Mouse (Mus musculus): ENCODE results near the gene Pdhb. TPM values are rescaled to one million over a fixed set of nuclear protein-coding genes. Genes with fewer than 3 reads are reported as not detected.
"Not testable (repeated sequence)": the region's sequence is repeated elsewhere in the genome, so short reads cannot be mapped to it uniquely, and the experiment has no call there.

The Pdhb gene
- polyA plus RNA-seq, 1 experiment from 2014 or later = 200 TPM

- peaks cover 13% of the 10 kb centered on the region; the same call in 1 of the 2 replicates for H3K36me3 ChIP-seq
- no peak overlapping the region for H3K4me2 ChIP-seq
- no peak for ATAC-seq (ENCODE audit: insufficient number of reproducible peaks, insufficient read depth, low FRiP score, low TSS enrichment, low read depth)
- WGBS = 88% methylated on average over 8 of the region's 8 CpGs
- H3K4me1 ChIP-seq (replicated peaks) = 0 out of 2 replicates have a peak, but pooled peaks cover 3% of the 10 kb centered on the region
- H3K9me3 ChIP-seq = no peaks in the 10 kb centered on the region
- no peak overlapping the region for H3K9ac ChIP-seq (replicated peaks)
- H3K27me3 ChIP-seq = no peaks in the 10 kb centered on the region
- no peak overlapping the region for H3K4me3 ChIP-seq (replicated peaks)
- no peak overlapping the region for H3K27ac ChIP-seq
Measured at GRCm38 (mm10) chr14:8132789-8133188, 40.0 kb downstream of the Pdhb start.

- whole genome bisulfite sequencing = 61% methylated on average over 5 of the region's 5 CpGs
- Histone ChIP-seq H3K9ac (replicated peaks) (no peak overlapping the region), H3K27ac (no peak overlapping the region)
Measured at GRCm38 (mm10) chr14:8127971-8128370, 44.9 kb downstream of the Pdhb start.

GRCm38 (mm10) chr14:8124046-8124881 is 48.6 kb downstream of the Pdhb start:
- H3K4me1 ChIP-seq (replicated peaks) = no peaks in the 10 kb centered on the region
- ATAC-seq (ENCODE audit: insufficient number of reproducible peaks, insufficient read depth, low FRiP score, low TSS enrichment, low read depth) = no peak
- H3K27me3 ChIP-seq = no peaks in the 10 kb centered on the region
- H3K36me3 ChIP-seq = peaks cover 10% of the 10 kb centered on the region
- no peak overlapping the region for H3K27ac ChIP-seq
- H3K4me2 ChIP-seq = no peak overlapping the region
- 82% methylated on average over 7 of the region's 7 CpGs for WGBS
- H3K4me3 ChIP-seq (replicated peaks) = no peak overlapping the region
- no peak overlapping the region for H3K9ac ChIP-seq (replicated peaks)
- no peaks in the 10 kb centered on the region for H3K9me3 ChIP-seq

More at GRCm38 (mm10) chr14:8127971-8128370, 44.9 kb downstream of the Pdhb start:
- ATAC-seq (ENCODE audit: insufficient number of reproducible peaks, insufficient read depth, low FRiP score, low TSS enrichment, low read depth) = no peak
- Histone ChIP-seq H3K9me3 (no peaks in the 10 kb centered on the region), H3K4me3 (replicated peaks) (no peak overlapping the region), H3K4me1 (replicated peaks) (no peaks in the 10 kb centered on the region), H3K27me3 (no peaks in the 10 kb centered on the region), H3K4me2 (no peak overlapping the region), H3K36me3 (peaks cover 8% of the 10 kb centered on the region)

- H3K4me2 ChIP-seq; H3K27ac ChIP-seq; H3K4me3 ChIP-seq (replicated peaks); ATAC-seq (ENCODE audit: insufficient number of reproducible peaks, insufficient read depth, low FRiP score, low TSS enrichment, low read depth); H3K9me3 ChIP-seq; H3K9ac ChIP-seq (replicated peaks); H3K4me1 ChIP-seq (replicated peaks); H3K27me3 ChIP-seq: not testable (repeated sequence)
- 95% methylated on average over 10 of the region's 10 CpGs for WGBS
- H3K36me3 ChIP-seq = peaks cover 10% of the 10 kb centered on the region
Measured at GRCm38 (mm10) chr14:8123611-8124010, 49.2 kb downstream of the Pdhb start.

- Histone ChIP-seq H3K4me2 (no peak overlapping the region), H3K9ac (replicated peaks) (no peak overlapping the region), H3K4me1 (replicated peaks) (no peaks in the 10 kb centered on the region), H3K9me3 (no peaks in the 10 kb centered on the region), H3K27me3 (no peaks in the 10 kb centered on the region), H3K4me3 (replicated peaks) (no peak overlapping the region), H3K27ac (no peak overlapping the region), H3K36me3 (peaks cover 10% of the 10 kb centered on the region)
- no peak for ATAC-seq (ENCODE audit: insufficient number of reproducible peaks, insufficient read depth, low FRiP score, low TSS enrichment, low read depth)
- 93% methylated on average over 7 of the region's 7 CpGs for WGBS
Measured at GRCm38 (mm10) chr14:8123141-8123540, 49.7 kb downstream of the Pdhb start.

- ATAC-seq (ENCODE audit: insufficient number of reproducible peaks, insufficient read depth, low FRiP score, low TSS enrichment, low read depth) = no peak
- Histone ChIP-seq H3K27me3 (no peaks in the 10 kb centered on the region), H3K9me3 (no peaks in the 10 kb centered on the region), H3K36me3 (peaks cover 10% of the 10 kb centered on the region), H3K4me3 (replicated peaks) (no peak overlapping the region), H3K9ac (replicated peaks) (no peak overlapping the region), H3K4me2 (no peak overlapping the region), H3K27ac (no peak overlapping the region), H3K4me1 (replicated peaks) (no peaks in the 10 kb centered on the region)
- 80% methylated on average over 3 of the region's 3 CpGs for WGBS
Measured at GRCm38 (mm10) chr14:8119904-8120303, 52.9 kb downstream of the Pdhb start.

- WGBS = 91% methylated on average over 5 of the region's 5 CpGs
- H3K27me3 ChIP-seq = no peaks in the 10 kb centered on the region
- ATAC-seq (ENCODE audit: insufficient number of reproducible peaks, insufficient read depth, low FRiP score, low TSS enrichment, low read depth) = no peak
Measured at GRCm38 (mm10) chr14:8119454-8119853, 53.4 kb downstream of the Pdhb start.

GRCm38 (mm10) chr14:8117371-8117770 is 55.5 kb downstream of the Pdhb start:
- Histone ChIP-seq H3K9me3 (no peaks in the 10 kb centered on the region), H3K9ac (replicated peaks) (no peak overlapping the region), H3K4me3 (replicated peaks) (no peak overlapping the region), H3K27me3 (no peaks in the 10 kb centered on the region), H3K36me3 (0 out of 2 replicates have a peak, but pooled peaks cover 3% of the 10 kb centered on the region), H3K4me2 (no peak overlapping the region), H3K27ac (no peak overlapping the region), H3K4me1 (replicated peaks) (no peaks in the 10 kb centered on the region)
- 78% methylated on average over 2 of the region's 2 CpGs for WGBS
- no peak for ATAC-seq (ENCODE audit: insufficient number of reproducible peaks, insufficient read depth, low FRiP score, low TSS enrichment, low read depth)

More at GRCm38 (mm10) chr14:8119454-8119853, 53.4 kb downstream of the Pdhb start:
- Histone ChIP-seq H3K9me3 (no peaks in the 10 kb centered on the region), H3K4me3 (replicated peaks) (no peak overlapping the region), H3K4me1 (replicated peaks) (no peaks in the 10 kb centered on the region), H3K27ac (no peak overlapping the region), H3K9ac (replicated peaks) (no peak overlapping the region), H3K36me3 (peaks cover 10% of the 10 kb centered on the region), H3K4me2 (no peak overlapping the region)

Other genes with a start within 250 kb of the Pdhb start
- gene Gm45521, start 215.7 kb downstream of the Pdhb start, polyA plus RNA-seq (2016; fragmentation: Nextera tagmentation; extraction: Ambion mirVana) = not detected in 2 replicates
- gene Dnase1l3, start 178.5 kb downstream of the Pdhb start, polyA plus RNA-seq (2016; fragmentation: Nextera tagmentation; extraction: Ambion mirVana) = not detected in 2 replicates
- 17.8 and 18.4 TPM in 2 replicates for gene Abhd6, start 170.1 kb downstream of the Pdhb start, polyA plus RNA-seq (2016; fragmentation: Nextera tagmentation; extraction: Ambion mirVana)
- gene Rpp14, start 92.7 kb downstream of the Pdhb start, polyA plus RNA-seq (2016; fragmentation: Nextera tagmentation; extraction: Ambion mirVana) = 50.1 and 51.2 TPM in 2 replicates
- 22.8 and 23.0 TPM in 2 replicates for gene Pxk, start 74.8 kb downstream of the Pdhb start, polyA plus RNA-seq (2016; fragmentation: Nextera tagmentation; extraction: Ambion mirVana)
- gene Kctd6, start 41.1 kb upstream of the Pdhb start, polyA plus RNA-seq (2016; fragmentation: Nextera tagmentation; extraction: Ambion mirVana) = 16.1 and 21.7 TPM in 2 replicates
- not detected in 2 replicates for gene Acox2, start 86.3 kb upstream of the Pdhb start, polyA plus RNA-seq (2016; fragmentation: Nextera tagmentation; extraction: Ambion mirVana)
- 0.23 and 0.35 TPM in 2 replicates for gene Fam107a, start 145.0 kb upstream of the Pdhb start, polyA plus RNA-seq (2016; fragmentation: Nextera tagmentation; extraction: Ambion mirVana)
- 0.23 TPM in 1 of 2 replicates, not detected in the other for gene Oit1, start 205.7 kb upstream of the Pdhb start, polyA plus RNA-seq (2016; fragmentation: Nextera tagmentation; extraction: Ambion mirVana)